Mouse (Mus musculus): ENCODE measurements at regions not wholly inside any gene's neighbourhood (a gene's known extent, or its start where the extent isn't known, plus 50 kb on each side); places are given as distances from the start of the nearest gene placed in this dataset.

DNA sequence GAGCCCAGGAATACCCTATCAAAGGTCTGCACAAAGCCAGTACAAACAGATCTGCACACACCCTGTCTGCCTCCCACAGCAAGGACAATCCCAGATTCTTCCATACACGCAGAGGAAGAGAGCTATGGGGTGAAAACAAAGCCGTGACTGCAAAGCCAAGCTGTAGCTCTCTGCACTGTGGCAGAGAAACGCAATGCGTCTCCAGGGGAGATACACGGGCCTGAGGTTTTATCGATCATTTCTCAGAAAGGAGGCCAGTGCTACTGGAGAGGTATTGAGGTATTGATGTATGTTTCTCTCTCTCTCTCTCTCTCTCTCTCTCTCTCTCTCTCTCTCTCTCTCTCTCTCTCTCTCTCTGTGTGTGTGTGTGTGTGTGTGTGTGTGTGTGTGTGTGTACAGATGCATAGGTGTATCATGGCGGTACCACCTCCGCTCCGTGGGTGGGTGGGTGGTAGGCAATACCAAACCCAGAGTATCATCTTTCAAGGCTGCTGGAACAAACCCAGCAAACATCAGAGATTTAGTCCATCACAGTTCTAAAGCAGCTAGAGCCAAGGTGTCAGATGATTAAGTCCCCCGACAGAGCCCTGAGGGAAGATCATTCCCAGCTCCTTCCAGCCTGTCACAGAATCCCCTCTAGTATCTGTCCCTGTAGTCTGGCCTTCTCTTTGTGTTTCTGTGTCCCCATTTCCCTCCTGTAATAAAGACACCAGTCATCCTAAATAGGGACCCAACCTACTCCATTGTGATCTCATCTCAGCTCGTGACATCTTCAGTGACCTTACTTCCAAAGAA lies 175.0 kb downstream of the Mycn start:
- no peak for ATAC-seq (ENCODE audit: low TSS enrichment)

DNA sequence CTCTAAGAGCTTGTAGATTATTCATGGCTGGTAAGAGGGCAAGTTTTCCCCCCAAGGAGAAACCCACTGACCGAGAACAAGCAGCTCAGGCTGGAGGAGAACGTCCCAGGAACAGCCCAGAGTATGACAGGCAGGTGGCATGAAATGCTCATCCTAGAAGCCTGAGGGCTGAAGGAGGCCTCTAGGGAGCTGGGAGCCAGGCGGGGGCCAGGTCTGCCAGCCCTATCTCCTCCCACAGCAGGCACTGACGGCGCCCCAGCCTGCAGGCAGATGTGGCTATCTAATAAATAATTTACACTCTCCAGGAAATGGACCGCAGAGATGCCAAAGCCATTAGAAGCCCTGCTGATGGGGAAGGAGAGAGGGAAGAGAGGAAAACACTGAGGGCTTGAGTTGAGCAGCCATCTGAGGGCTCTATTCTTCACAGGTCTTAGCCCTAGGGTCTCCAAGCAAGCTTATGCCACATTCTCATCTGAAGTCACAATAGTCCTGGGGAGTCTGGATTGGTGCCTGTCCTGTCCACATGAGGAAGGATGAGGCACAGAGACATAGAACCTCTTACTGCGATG lies 176.1 kb downstream of the Mycn start:
- no peak for ATAC-seq (ENCODE audit: low TSS enrichment)

- no peak for ATAC-seq (ENCODE audit: low TSS enrichment)
Measured at GRCm38 (mm10) chr12:12765055-12765454, 176.7 kb downstream of the Mycn start.

- no peak for ATAC-seq (ENCODE audit: low TSS enrichment)
Measured at GRCm38 (mm10) chr12:12764586-12764985, 177.1 kb downstream of the Mycn start.

DNA sequence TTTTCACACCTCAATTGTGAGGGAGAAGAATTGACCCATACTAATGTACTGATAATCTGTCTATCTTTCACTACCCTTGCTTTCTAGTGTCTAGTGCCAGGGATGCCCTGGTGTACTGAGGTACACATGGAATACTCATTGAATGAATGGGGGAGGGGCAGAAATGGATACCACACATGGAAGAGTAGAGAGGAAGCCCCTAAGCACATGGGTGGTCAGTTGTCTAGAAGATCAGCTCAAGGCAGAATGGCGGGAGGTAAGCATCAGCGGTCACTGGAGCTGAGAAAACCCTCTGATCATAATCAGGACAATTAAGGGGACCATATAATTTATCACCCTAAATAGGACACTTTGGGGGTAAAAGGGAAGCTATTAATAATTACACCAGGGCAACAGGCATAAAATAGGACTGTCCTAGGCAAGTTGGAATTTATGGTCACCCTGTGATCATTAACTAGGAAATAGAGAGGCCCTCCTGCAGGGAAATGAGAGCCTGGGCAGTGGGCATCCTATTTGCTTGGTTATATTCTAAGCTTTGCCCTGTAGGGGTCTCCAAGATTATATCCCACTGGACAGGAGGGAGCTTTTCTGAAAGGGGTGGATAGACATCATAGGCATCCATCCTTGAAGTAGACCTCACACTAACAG lies 185.3 kb downstream of the Mycn start:
- ATAC-seq (ENCODE audit: low TSS enrichment), result no peak

- no peak for ATAC-seq (ENCODE audit: low TSS enrichment)
Measured at GRCm38 (mm10) chr12:12753849-12754248, 187.9 kb downstream of the Mycn start.

DNA sequence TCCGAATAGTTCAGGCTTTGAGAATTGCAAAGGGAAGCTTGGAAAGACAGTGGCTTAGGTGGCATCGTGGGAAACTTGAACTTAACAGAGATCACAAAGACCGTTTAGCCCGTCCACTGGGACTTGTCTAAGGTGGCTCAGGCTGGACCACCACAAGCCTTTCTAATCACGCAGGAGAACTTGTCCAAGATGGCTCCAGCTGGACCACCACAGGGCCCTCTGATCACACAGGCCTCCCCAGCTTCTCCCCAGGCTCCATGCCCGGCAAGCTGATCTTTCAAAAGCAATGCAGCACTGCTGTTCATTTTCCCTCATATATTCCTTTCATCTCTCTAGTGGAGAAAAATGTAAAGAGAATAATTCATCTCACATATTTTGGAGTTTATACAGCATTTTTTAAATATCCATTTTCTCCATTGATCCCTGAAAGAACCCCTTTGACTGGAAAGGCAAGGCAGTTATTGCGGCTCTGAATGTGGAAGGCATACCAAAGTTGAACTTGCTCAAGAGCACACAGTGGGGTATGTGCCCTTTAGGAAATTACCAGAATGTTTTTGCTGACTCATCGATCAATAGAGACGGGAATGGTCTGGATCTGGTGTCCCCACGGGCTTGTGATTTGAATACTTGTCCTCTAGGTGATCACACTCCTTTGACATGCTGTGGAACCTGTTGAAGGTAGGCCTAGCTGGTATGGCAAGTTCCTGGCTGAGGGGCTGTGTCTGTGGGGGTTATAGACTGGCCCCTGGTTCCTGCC lies 189.9 kb downstream of the Mycn start:
- ATAC-seq (ENCODE audit: low TSS enrichment), result no peak

GRCm38 (mm10) chr12:12749690-12750089 lies 192.0 kb downstream of the Mycn start:
- no peak for ATAC-seq (ENCODE audit: low TSS enrichment)

- ATAC-seq (ENCODE audit: low TSS enrichment), result no peak
Measured at GRCm38 (mm10) chr12:12746852-12747454, 194.8 kb downstream of the Mycn start.

- no peak for ATAC-seq (ENCODE audit: low TSS enrichment)
Measured at GRCm38 (mm10) chr12:12744492-12744891, 197.2 kb downstream of the Mycn start.

DNA sequence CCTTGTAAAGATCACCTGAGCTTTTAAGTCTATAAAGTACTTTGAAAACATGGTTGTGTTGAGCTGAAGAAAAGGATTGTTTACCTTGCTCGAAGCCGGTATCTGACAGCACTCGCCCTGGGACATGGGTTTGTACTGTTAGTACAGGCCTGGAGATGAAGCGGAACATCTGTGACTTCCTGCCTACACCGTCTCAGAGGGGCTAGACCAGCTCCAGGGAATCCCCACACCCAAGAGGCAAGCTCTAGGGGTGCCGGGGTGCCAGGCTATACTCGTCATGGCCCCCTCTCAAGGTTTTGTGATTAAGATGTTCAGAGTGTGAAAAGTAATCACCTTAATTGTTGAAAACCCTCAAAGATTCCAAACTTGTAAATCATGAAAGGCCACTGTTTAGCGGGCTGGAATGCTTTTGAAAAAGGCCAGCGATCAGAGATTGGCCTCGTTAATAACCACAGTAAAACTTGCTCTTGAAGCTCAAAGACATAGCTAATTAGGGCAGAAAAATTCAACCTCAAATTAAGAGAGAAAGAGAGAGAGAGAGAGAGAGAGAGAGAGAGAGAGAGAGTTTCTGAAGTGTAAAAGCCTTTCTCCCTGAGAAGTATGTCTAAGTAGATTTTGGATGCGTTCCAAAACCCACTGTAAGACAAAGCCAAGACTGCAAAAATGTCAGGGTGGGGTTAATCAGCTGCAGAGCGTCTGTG lies 202.9 kb downstream of the Mycn start:
- ATAC-seq (ENCODE audit: low TSS enrichment), result no peak

DNA sequence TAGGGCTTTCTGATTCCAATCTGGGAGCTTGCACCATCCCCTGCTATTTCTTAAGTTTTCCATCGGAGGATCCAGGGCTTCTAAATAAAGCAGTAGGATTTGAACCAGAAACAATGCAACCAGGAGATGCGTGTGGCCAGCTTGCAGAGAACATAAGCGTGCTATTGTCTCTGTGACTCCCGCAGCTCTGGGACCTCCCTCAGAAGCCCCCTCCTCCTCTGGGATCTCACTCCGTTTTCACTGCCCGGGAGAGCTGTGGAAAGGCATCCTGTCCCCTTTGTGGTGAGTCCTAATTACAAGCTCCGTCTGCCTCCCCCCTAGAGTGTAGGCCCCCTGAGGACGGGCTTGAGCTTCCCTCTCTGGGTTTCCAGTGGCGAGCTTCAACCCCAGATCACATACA lies 215.9 kb downstream of the Mycn start:
- no peak for ATAC-seq (ENCODE audit: low TSS enrichment)

GRCm38 (mm10) chr12:12725075-12725474 lies 216.6 kb downstream of the Mycn start:
- ATAC-seq (ENCODE audit: low TSS enrichment), result no peak

GRCm38 (mm10) chr12:12723724-12724487 lies 217.8 kb downstream of the Mycn start:
- peak; percentile 69 for ATAC-seq (ENCODE audit: low TSS enrichment)

- ATAC-seq (ENCODE audit: low TSS enrichment), result peak; percentile 47; the same call in 1 of the 2 replicates
Measured at GRCm38 (mm10) chr12:12722982-12723661, 218.6 kb downstream of the Mycn start.

GRCm38 (mm10) chr12:12716691-12717090 lies 225.0 kb downstream of the Mycn start:
- peak; percentile 58 for ATAC-seq (ENCODE audit: low TSS enrichment)

DNA sequence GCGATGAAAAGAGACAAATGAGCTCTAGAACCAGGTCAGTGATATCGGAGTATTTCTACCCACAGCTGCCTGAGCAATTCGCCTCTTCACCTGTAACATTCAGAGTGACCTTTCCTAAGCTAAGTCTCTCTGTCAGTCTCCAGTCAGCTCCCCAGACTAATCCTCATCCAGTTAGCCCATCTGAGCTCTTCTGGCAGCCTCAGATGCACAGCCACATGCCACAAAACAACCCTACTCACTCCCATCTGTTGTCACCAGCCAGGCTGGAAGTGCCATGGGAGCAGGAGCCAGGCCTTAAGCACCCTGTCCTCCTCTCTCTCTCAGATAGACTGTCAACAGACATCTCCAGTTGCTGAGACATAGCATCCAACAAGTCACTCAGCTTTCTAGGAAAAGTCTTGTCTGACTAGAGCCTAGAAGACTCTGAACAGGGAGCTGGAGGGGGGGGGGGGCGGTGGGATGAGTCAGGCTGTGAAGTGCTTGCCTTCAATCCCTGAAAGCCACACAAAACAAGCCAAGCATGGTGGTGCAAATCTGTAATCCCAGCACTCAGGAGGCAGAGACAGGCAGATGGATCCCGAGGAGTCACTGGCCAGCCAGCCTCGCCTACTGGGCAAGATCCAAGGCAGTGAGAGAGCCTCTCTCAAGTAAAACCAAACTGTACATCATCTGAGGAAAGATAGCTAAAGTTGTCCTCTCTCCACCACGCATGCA lies 225.6 kb downstream of the Mycn start:
- peak; percentile 80 for ATAC-seq (ENCODE audit: low TSS enrichment)

GRCm38 (mm10) chr12:12715528-12715927 lies 226.2 kb downstream of the Mycn start:
- peak; percentile 58 for ATAC-seq (ENCODE audit: low TSS enrichment)

DNA sequence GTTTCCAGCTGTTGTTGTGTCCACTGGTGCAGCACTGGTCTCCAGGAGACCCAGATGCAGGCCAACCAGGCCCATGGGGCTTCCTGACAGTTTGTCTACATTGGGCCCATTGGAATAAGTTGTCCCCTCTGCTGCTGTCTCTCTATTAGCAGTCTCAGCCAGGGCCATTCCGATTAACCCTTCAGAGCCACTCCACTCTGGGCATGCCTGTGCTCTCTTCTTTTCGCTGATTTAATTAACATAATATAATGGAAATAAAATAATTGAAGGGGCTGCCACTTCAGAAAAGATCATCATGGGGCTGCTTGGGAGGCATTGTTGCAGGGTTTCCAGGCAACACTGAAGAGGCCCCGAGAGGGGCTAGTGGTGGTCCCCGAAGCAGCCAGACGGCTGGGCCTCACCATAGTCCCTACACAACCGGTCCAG lies 231.5 kb downstream of the Mycn start:
- no peak for ATAC-seq (ENCODE audit: low TSS enrichment)
